Mouse (Mus musculus) kidney, adult 10 weeks (tissue): ENCODE data around the gene Ang5. TPM values are rescaled to one million over a fixed set of nuclear protein-coding genes. Genes with fewer than 3 reads are reported as not detected.

Experiments used
- polyA plus RNA-seq: library from polyadenylated mRNA; stranded (reverse); fragments of 350-450 nt; fragmentation: Illumina TruSeq; extraction: RNeasy Lipid Tissue Mini Kit (QIAGEN cat#74804); gene quantifications from one replicate; pipeline ENCODE4 v1.2.3, GENCODE M21; 2014; ENCODE audit warnings: low read depth, low replicate concordance

Gene Ang5
- not detected for polyA plus RNA-seq

DNA sequence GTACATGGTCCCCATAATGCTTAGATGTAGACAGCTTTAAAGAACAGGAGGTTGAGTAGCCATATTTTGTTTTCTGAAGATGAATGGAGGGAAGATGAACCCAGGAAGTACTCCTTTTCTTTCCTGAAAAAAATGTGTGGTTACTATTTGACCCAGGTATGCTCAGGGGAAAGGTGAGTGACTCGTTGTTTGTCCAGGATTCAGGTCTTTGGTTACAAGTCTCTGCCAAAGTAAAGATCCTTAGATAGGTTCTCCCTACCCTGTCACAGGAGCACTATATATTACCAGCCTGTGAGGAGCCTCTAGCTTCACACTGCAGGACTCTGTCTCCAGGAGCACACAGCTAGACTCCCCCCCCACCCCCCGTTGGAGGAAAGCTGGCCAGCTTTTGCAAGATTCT, at the start of gene Ang5:
Gene Ang5, plus strand, starts transcription at position 301 of the 400 bp plus-strand sequence.

DNA sequence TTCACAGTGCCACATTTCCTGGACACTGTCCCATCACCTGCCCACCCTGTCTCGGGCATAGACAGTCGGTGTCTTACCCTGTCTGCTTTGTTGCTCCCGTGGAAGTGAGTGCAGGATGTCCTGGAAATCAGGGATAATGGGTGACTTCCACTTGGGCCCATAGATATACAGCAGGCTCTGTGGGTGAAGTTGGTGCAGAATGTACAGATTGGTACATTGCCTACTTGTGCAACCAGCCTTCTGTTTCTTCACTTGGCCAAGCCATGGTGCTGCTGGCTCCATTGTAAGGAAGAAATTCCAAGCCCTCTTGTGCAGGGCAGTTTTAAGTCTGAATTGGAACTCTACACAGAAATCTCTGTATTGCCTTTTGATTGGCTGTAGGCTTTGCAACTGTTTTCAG, 33.4 kb upstream of the Ang5 start, which contains the start of gene Ear10:
Gene Ear10, minus strand, starts transcription at position 101 of the 400 bp plus-strand sequence.

DNA sequence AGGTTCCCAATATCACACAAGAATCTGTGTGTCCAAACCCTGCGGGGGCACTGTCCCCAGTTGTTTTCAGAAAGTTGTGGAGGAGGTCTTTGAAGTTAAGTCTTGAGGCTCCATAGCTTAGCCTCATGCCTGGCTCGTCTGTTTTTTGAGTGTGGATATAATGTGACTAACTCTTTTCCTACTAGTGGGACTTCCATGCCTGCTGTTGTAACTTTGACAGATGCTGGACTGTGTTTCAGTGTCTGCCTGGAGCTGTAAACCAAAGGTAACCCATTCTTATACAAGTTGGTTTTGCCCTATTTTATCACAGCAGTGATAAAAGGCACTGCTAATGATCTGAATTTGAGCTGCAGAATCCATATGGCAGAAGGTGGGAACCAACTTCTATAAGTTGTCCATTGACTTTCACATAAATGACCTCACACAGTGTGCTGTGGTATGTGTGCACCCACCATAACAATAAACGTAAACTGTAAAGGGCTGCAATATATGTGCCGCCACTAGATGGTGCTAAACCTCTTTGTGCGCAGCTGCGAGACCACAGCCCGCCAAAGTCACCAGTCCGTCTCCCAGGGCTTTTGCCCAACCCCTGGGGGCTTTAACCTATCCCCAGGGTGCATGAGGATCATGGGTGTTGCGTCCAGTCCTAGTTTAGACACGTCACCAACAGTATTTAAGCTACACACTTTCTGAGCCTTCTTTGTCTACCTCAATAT, 32.0 kb upstream of the Ang5 start, which contains the start of gene Gm8113:
Gene Gm8113, plus strand, starts transcription at position 703 of the 716 bp plus-strand sequence.

DNA sequence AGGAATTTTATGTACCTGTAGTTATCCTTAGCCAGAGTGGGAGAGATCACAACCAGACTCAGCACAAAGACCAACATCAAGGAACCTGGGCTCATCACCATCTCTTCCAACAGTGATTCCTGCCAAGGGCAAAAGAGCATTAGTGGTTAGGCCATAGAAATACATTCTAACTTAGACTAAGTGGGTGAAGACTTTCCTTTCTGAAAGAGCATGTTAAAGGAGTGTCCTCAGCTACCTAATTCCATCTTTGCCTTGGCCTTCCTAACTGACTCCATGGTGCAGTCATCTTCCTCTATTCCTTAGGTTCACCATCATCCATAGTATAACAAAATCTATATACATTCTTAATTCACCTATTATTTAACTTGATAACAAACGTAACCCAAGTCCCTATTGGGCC, 45.3 kb downstream of the Ang5 start, which contains the start of gene Ang6:
Gene Ang6, minus strand, starts transcription at position 101 of the 400 bp plus-strand sequence.

Other genes with a start within 250 kb of the Ang5 start
- gene Gm16506, start 229.6 kb upstream of the Ang5 start, polyA plus RNA-seq, result not detected
- not detected for gene Gm6526, start 209.2 kb upstream of the Ang5 start, polyA plus RNA-seq
- gene Gm8180, start 172.3 kb upstream of the Ang5 start, polyA plus RNA-seq, result not detected
- not detected for gene Ear1, start 81.6 kb upstream of the Ang5 start, polyA plus RNA-seq
- not detected for gene Ear10, start 33.5 kb upstream of the Ang5 start, polyA plus RNA-seq
- gene Gm8113, start 31.7 kb upstream of the Ang5 start, polyA plus RNA-seq, result 0.85 TPM
- not detected for gene Ang6, start 45.2 kb downstream of the Ang5 start, polyA plus RNA-seq
- 1.5 TPM for gene Ear2, start 145.6 kb downstream of the Ang5 start, polyA plus RNA-seq
- gene Gm3327, start 166.8 kb downstream of the Ang5 start, polyA plus RNA-seq, result not detected
- not detected for gene Gm8212, start 240.6 kb downstream of the Ang5 start, polyA plus RNA-seq